ENCODE assay signal across 18 mouse cellular contexts in the genomic region with DNA sequence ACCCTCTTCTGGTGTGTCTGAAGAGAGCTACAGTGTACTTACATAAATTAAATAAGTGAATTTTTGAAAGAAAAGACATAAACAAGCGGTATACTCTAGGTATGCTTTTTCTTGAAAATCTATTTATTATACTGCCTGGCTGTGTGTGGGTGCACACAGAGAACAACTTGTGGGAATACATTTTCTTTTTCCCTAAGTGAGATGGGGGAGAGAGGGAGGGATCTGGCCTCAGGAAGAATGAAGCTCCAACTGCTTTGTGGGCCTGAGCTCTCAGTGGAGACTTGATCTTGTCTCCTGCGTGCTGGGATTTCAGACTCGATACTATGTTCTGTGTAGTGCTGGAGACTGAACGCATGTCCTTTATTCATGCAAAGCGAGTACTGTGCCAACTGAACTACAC. TPM values are rescaled to one million over a fixed set of nuclear protein-coding genes. Genes with fewer than 3 reads are reported as not detected.
A peak's percentile ranks its signal among the peaks of the same experiment; 100 is the strongest.
DNase-seq lines count a peak whose midpoint lies in the region; ATAC-seq and TF ChIP-seq lines count a peak whose summit lies in the region.
"Had no signal": no experiment of that assay in that cellular context is flagged by ENCODE, and none has a peak within 500 bp of the region (broad histone marks: within the 10 kb centered on the region; RNA-seq: fewer than 3 reads in every experiment).

No protein-coding gene starts in this region.

- no peak for TF ChIP-seq EP300 in ES-Bruce4 (IDR thresholded peaks at IDR 0.05; ENCODE audit: insufficient read depth, low read depth, low read length)

- no peak for TF ChIP-seq CTCF in ES-Bruce4 (IDR thresholded peaks at IDR 0.05; ENCODE audit: low read depth, low read length)

- no peak for TF ChIP-seq POLR2A in ES-Bruce4 (IDR thresholded peaks at IDR 0.05; ENCODE audit: insufficient read depth, low read length)

- H3K27me3 ChIP-seq in heart, embryonic 12.5 days (replicated peaks): peaks cover 13% of the 10 kb centered on the region
- peaks cover 18% of the 10 kb centered on the region for H3K27me3 ChIP-seq in limb, embryonic 12.5 days
- H3K27me3 ChIP-seq in limb, embryonic 10.5 days (ENCODE audit: low read depth, poor library complexity, severe bottlenecking): peaks cover 13% of the 10 kb centered on the region
- H3K27me3 ChIP-seq in ES-Bruce4 (ENCODE audit: control insufficient read depth, insufficient read depth, low read length, poor library complexity, severe bottlenecking): no peaks in the 10 kb centered on the region
- no peaks in the 10 kb centered on the region for H3K27me3 ChIP-seq in embryonic facial prominence, embryonic 14.5 days (replicated peaks; ENCODE audit: control insufficient read depth, insufficient read depth, low read length)

- ATAC-seq in heart, embryonic 12.5 days (ENCODE audit: insufficient number of reproducible peaks, low FRiP score): no peak
- no peak for ATAC-seq in limb, embryonic 12.5 days (ENCODE audit: insufficient number of reproducible peaks, insufficient read depth, low FRiP score, low TSS enrichment, low read depth)
- ATAC-seq in embryonic facial prominence, embryonic 14.5 days (ENCODE audit: low read depth): no peak
- no peak for ATAC-seq in megakaryocyte progenitor cell, adult 5-6 weeks (replicated peaks; ENCODE audit: poor library complexity)

- H3K9me3 ChIP-seq in heart, embryonic 12.5 days (replicated peaks): no peaks in the 10 kb centered on the region
- no peaks in the 10 kb centered on the region for H3K9me3 ChIP-seq in limb, embryonic 12.5 days
- no peaks in the 10 kb centered on the region for H3K9me3 ChIP-seq in limb, embryonic 10.5 days (replicated peaks)
- no peaks in the 10 kb centered on the region for H3K9me3 ChIP-seq in ES-Bruce4 (replicated peaks; ENCODE audit: control insufficient read depth, insufficient read depth, low read length, poor library complexity, severe bottlenecking)
- H3K9me3 ChIP-seq in embryonic facial prominence, embryonic 14.5 days (ENCODE audit: control insufficient read depth, low read length): no peaks in the 10 kb centered on the region
- H3K9me3 ChIP-seq: hindbrain, embryonic 15.5 days had no signal

- peak overlapping the region; percentile 64 for H3K4me2 ChIP-seq in heart, embryonic 12.5 days
- peak overlapping the region; percentile 52; the same call in 1 of the 2 replicates for H3K4me2 ChIP-seq in limb, embryonic 12.5 days
- no peak overlapping the region for H3K4me2 ChIP-seq in embryonic facial prominence, embryonic 14.5 days (ENCODE audit: low read depth, low read length)

- H3K4me3 ChIP-seq in heart, embryonic 12.5 days: no peak overlapping the region
- no peak overlapping the region for H3K4me3 ChIP-seq in limb, embryonic 12.5 days (replicated peaks)
- no peak overlapping the region for H3K4me3 ChIP-seq in limb, embryonic 10.5 days
- peak overlapping the region; percentile 48 for H3K4me3 ChIP-seq in ES-Bruce4 (ENCODE audit: low read depth, low read length)
- no peak overlapping the region for H3K4me3 ChIP-seq in embryonic facial prominence, embryonic 14.5 days (ENCODE audit: low read depth, low read length)
- H3K4me3 ChIP-seq: erythroblast, embryonic 14.5 days; megakaryocyte, embryonic 14.5 days had no signal

- H3K9ac ChIP-seq in heart, embryonic 12.5 days: no peak overlapping the region
- H3K9ac ChIP-seq in limb, embryonic 12.5 days (replicated peaks): no peak overlapping the region
- H3K9ac ChIP-seq in ES-Bruce4 (ENCODE audit: low read depth, poor library complexity, severe bottlenecking): peak overlapping the region; percentile 81
- no peak overlapping the region; the same call in 1 of the 2 replicates for H3K9ac ChIP-seq in embryonic facial prominence, embryonic 14.5 days (ENCODE audit: low read depth, low read length)
- H3K9ac ChIP-seq: liver, embryonic 14.5 days had no signal

- H3K27ac ChIP-seq in heart, embryonic 12.5 days (ENCODE audit: poor library complexity, severe bottlenecking): peak overlapping the region; percentile 74
- H3K27ac ChIP-seq in limb, embryonic 12.5 days: peak overlapping the region; percentile 45; the same call in 1 of the 2 replicates
- no peak overlapping the region for H3K27ac ChIP-seq in limb, embryonic 10.5 days
- H3K27ac ChIP-seq in ES-Bruce4 (ENCODE audit: insufficient read depth, low read length): peak overlapping the region; percentile 100
- peak overlapping the region; percentile 88 for H3K27ac ChIP-seq in embryonic facial prominence, embryonic 14.5 days (replicated peaks; ENCODE audit: low read depth, low read length)
- H3K27ac ChIP-seq: liver, embryonic 14.5 days had no signal

- WGBS in heart, embryonic 12.5 days: 74% methylated on average over 5 of the region's 5 CpGs
- WGBS in limb, embryonic 12.5 days: 87% methylated on average over 5 of the region's 5 CpGs
- 80% methylated on average over 5 of the region's 5 CpGs for WGBS in limb, embryonic 10.5 days
- 69% methylated on average over 5 of the region's 5 CpGs for WGBS in embryonic facial prominence, embryonic 14.5 days

- peaks cover 12% of the 10 kb centered on the region; the same call in 1 of the 2 replicates for H3K4me1 ChIP-seq in heart, embryonic 12.5 days (replicated peaks)
- H3K4me1 ChIP-seq in limb, embryonic 12.5 days (replicated peaks): 0 out of 2 replicates have a peak, but pooled peaks cover 5% of the 10 kb centered on the region
- peaks cover 7% of the 10 kb centered on the region for H3K4me1 ChIP-seq in limb, embryonic 10.5 days
- H3K4me1 ChIP-seq in ES-Bruce4 (ENCODE audit: control insufficient read depth, insufficient read depth, low read length): peaks cover 3% of the 10 kb centered on the region
- H3K4me1 ChIP-seq in embryonic facial prominence, embryonic 14.5 days (ENCODE audit: control insufficient read depth, insufficient read depth, low read length): peaks cover 11% of the 10 kb centered on the region

- H3K36me3 ChIP-seq in heart, embryonic 12.5 days: no peaks in the 10 kb centered on the region
- H3K36me3 ChIP-seq in limb, embryonic 12.5 days: no peaks in the 10 kb centered on the region
- H3K36me3 ChIP-seq in limb, embryonic 10.5 days: no peaks in the 10 kb centered on the region
- H3K36me3 ChIP-seq in ES-Bruce4 (ENCODE audit: control insufficient read depth, insufficient read depth, low read length, poor library complexity, severe bottlenecking): no peaks in the 10 kb centered on the region
- no peaks in the 10 kb centered on the region for H3K36me3 ChIP-seq in embryonic facial prominence, embryonic 14.5 days (ENCODE audit: control insufficient read depth, insufficient read depth, low read length)
- H3K36me3 ChIP-seq: hindbrain, embryonic 15.5 days had no signal

- no peak for DNase-seq in heart, postnatal 4 days
- no peak for DNase-seq in limb, embryonic 10.5 days (ENCODE audit: low spot score)
- peak; percentile 22 for DNase-seq in embryonic facial prominence, embryonic 14.5 days (ENCODE audit: low spot score)
- no peak for DNase-seq in ovary, adult 18-20 months (ENCODE audit: low spot score)
- DNase-seq: cerebellum, adult 11-12 months; right cerebral cortex, postnatal 25 days; thymus, postnatal 14 days had no signal

RNA-seq across cellular contexts. Expression of a gene that starts 5.5 kb away (rescaled TPM):
- 0.49 and 0.86 TPM in 2 replicates for polyA plus RNA-seq in heart, embryonic 12.5 days (2016; fragmentation: Nextera tagmentation; extraction: Ambion mirVana)
- under 1 TPM; 0.38 to 0.41 TPM for total RNA-seq in heart, postnatal 4 days (2021)
- polyA plus RNA-seq in limb, embryonic 12.5 days (2016; fragmentation: Nextera tagmentation; extraction: Ambion mirVana): 0.10 and 0.24 TPM in 2 replicates
- polyA plus RNA-seq in limb, embryonic 10.5 days (2016; fragmentation: Nextera tagmentation; extraction: Ambion mirVana): 0.11 TPM in 1 of 2 replicates, not detected in the other
- polyA plus RNA-seq in ES-Bruce4 (2011; ENCODE audit: insufficient read depth, insufficient read length, low read depth, missing spikeins): 610 and 613 TPM in 2 replicates
- polyA plus RNA-seq in embryonic facial prominence, embryonic 14.5 days (2014; fragmentation: Nextera tagmentation; extraction: Ambion mirVana): 0.11 and 0.33 TPM in 2 replicates
- total RNA-seq in megakaryocyte progenitor cell, adult 5-6 weeks (2015): not detected in 2 replicates
- not detected in 2 replicates for total RNA-seq in megakaryocyte progenitor cell, adult 5-6 weeks (2017)
- total RNA-seq: adrenal gland, postnatal 4 days; common myeloid progenitor, adult 5-6 weeks; left cerebral cortex, postnatal 10 days had no signal
- polyA plus RNA-seq: erythroblast, embryonic 14.5 days had no signal

Comparison
In these comparisons a context has a peak if more than half of its experiments do, and no peak if none do; other contexts are left out.
1. RNA of a gene that starts 5.5 kb away (polyA plus RNA-seq): 610 to 613 TPM in ES-Bruce4; 0.49 to 0.86 TPM in heart, embryonic 12.5 days, 0.11 TPM in limb, embryonic 10.5 days, 0.11 to 0.33 TPM in embryonic facial prominence, embryonic 14.5 days and 0.10 to 0.24 TPM in limb, embryonic 12.5 days; every median in the first group is over 100 times any median in the second.